Mouse (Mus musculus): Measurements from ENCODE around the gene Ccdc78.
"Not testable (repeated sequence)": the region's sequence is repeated elsewhere in the genome, so short reads cannot be mapped to it uniquely, and the experiment has no call there.

Gene Ccdc78

GRCm38 (mm10) chr17:25786280-25786679 lies at the start of gene Ccdc78:
Ccdc78 (plus strand) TSS chr17:25786580.
- DNase-seq = no peak

DNA sequence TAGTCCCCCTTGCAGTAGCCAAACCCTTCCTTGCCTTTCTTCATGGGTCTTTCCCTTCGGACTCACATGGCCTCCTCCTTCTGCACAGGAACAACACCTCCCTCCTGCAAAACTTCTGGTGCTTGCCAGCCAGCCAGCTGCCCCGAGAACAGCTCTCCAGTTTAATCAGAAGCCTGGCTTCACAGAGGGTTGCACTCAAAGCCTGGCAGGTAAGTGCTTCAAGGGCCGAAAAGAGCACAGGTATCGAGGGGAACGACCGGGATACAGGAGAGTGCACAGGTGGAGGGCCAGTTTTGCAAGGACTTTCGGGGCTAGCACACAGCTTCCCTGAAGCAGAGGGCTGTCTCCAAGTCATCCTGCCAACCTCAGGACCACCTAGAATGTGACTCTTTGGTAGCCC lies 47.5 kb upstream of the Ccdc78 start:
- DNase-seq = no peak

- DNase-seq = not testable (repeated sequence)
These were observed 44.9 kb upstream of the Ccdc78 start for GRCm38 (mm10) chr17:25741471-25741870.

GRCm38 (mm10) chr17:25743831-25744230 lies 42.5 kb upstream of the Ccdc78 start:
- DNase-seq = no peak

GRCm38 (mm10) chr17:25744311-25744710 lies 42.1 kb upstream of the Ccdc78 start:
- DNase-seq = no peak

GRCm38 (mm10) chr17:25748238-25748637 lies 38.1 kb upstream of the Ccdc78 start:
- no peak for DNase-seq

DNA sequence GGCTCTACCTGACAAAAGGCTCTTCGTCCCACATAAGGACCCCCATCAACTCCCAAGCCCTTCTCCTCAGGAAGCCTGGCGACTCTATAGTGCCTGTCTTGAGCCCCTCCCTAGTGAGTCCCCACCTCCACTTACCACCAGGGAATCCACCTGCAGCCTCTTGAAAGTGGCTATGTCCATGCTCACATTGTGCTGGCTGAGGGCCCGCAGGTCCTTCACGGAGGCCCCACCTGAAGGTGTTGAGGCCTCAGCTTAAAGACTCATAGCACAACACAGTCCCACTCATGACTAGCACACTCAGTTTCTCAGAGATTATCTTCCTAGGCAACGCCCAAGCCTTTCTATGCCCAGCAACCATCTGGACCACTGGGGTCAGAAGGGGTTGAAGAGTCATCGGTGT lies 37.1 kb upstream of the Ccdc78 start:
- no peak for DNase-seq

GRCm38 (mm10) chr17:25751446-25751845 lies 34.9 kb upstream of the Ccdc78 start:
- DNase-seq = no peak

GRCm38 (mm10) chr17:25754241-25754640 lies 32.1 kb upstream of the Ccdc78 start, which contains the start of gene Msln:
Msln (minus strand) TSS chr17:25754378.
- no peak for DNase-seq

DNA sequence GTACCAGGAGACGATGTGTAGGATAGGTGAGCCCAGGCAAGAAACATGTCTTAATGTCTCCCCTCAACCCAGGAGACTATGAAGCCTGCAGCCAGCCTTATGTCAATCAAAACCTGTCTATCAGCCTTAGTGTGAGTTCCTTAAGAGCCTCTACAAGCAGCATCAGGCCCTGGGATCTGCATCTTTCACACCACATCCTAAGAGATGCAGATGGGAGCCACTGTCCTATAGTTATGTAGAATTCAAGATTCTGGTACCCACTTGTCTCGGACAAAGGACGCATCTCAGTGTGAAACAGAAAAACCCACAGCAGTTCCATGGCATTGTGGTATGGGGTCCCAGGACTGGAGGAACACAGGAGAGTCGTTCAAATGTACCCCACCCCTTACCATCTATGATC lies 31.3 kb upstream of the Ccdc78 start:
- DNase-seq = no peak

GRCm38 (mm10) chr17:25755627-25756377 lies 30.6 kb upstream of the Ccdc78 start:
- DNase-seq = peak; percentile 34

- DNase-seq = no peak
These were observed 29.8 kb upstream of the Ccdc78 start for GRCm38 (mm10) chr17:25756378-25757242.

- DNase-seq = no peak
These were observed 28.7 kb upstream of the Ccdc78 start for GRCm38 (mm10) chr17:25757691-25758090.

DNA sequence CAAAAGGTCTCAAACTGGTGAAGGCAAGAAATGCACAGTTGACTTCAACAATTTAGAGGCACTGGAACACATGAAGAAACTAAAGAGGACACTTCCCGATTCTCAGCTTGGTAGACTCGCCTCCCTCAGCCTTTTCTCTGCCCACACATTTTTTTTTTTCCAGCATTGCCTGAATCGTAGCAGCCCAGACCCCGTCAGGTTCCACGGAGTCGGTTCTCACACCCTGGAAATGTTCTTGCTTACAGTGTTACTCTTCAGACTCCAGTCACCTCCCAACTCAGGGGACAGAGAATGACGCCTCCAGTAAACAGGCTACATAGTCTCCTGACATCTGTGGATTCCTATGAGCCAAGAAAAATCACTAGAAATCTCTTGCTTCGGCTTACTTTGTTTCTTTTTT lies 26.2 kb upstream of the Ccdc78 start:
- no peak for DNase-seq

- peak; percentile 24 for DNase-seq
These were observed 24.8 kb upstream of the Ccdc78 start for GRCm38 (mm10) chr17:25761561-25761970.

GRCm38 (mm10) chr17:25762591-25762990 lies 23.8 kb upstream of the Ccdc78 start:
- no peak for DNase-seq

DNA sequence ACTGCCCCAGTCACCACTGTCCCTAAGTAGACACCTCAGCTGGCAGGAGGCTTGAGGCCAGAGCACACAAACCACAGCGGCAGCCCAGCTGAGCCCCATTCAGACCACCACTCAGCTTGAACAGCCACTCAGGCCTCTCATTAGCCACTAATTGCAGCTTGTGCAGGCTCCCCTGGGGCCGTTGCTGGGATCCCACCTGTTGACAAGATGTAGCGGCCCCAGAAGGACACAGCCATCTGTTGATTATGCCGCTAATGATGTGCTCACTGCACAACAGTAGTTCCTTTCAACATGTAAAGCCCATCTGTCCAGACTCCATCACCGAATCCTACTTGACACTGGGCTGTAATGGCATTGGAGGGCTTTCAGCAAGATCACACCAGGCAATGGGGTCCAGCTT lies 20.5 kb upstream of the Ccdc78 start:
- peak; percentile 60 for DNase-seq

- no peak for DNase-seq
These were observed 17.0 kb upstream of the Ccdc78 start for GRCm38 (mm10) chr17:25769331-25769730.

- peak; percentile 97 for DNase-seq
These were observed 12.7 kb upstream of the Ccdc78 start, which contains the start of gene Narfl for GRCm38 (mm10) chr17:25773549-25774120. Narfl (plus strand) TSS chr17:25773776.

DNA sequence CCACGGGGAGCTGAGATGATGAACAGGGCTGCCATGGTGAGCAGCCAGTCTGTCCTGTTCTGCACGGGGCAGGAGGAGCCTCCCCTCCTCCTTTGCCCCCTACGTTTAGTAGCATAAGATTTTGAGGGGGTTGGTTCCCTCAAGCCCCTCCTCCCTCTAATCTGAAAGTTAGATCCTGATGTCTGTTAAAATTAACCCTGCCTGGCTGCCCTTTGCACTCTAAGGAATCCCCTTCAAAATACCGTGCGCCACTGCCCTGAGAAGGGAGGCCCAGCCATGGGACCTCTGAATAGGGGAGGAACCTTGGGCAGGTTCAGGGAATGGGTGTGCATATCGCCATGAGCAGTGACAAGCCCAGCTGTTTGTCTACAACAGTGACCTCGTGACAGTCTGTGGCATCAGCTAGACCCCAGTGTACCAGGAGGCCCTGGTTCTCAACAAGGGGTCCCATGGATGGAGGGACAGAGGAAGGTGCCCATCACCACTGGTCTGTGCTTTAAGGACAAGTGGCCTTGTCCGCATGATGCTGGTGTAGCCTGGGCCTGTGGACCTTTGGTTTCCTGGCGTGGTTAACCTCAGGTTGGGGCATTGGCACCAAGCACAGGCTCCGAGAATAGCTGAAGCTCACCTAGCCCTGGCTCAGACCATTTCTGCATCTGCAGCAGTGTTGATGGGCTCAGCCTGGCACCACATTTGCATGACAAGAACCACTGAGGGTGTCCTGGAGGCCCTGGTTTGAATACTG lies 10.9 kb upstream of the Ccdc78 start:
- DNase-seq = no peak

DNA sequence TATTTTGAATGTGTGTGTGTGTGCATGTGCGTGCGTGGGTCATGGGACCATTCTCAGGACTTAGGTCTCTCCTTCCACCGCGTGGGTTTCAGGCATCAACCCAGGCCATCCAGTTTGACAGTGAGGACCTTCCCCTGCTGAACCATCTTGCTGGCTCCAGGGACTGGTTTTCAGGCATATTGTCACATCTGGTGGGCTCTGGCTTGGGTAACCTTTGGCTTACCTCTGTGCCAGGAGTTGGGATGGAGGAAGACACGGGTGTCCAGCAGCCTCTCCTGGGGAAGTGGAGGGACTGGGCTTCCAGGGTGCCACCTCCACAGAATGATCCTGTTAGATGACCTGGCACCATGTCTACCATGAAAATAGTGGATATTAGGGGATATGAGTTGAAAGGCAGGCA lies 8.4 kb upstream of the Ccdc78 start:
- no peak for DNase-seq

GRCm38 (mm10) chr17:25781339-25781738 lies 5.0 kb upstream of the Ccdc78 start:
- DNase-seq = no peak

DNA sequence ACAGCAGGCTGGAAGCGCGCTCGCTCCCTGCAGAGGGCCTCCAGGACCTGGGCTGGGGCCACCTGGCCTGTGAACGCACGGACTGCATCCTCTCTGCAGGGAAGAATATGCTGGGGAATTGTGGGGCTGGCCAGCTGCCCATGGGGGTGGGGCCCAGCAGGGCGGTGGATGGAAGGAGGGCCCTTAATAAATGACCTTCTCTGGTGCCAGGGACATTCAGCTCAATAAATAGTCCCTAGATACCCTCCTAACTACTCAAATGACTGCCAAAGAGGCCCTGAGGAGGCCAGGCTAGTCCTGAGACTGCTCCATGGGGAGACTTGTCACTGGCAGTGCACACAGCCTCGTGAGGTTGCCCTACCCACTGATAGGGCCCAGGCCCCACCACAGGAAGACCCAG lies 3.3 kb upstream of the Ccdc78 start:
- no peak for DNase-seq
